Mouse (Mus musculus) layer of hippocampus, postnatal 10 days (tissue): Measurements from ENCODE around the gene Tdrd1. TPM values are rescaled to one million over a fixed set of nuclear protein-coding genes. Genes with fewer than 3 reads are reported as not detected.
A peak's percentile ranks its signal among the peaks of the same experiment; 100 is the strongest.

Source experiments
- DNase-seq, 2 experiments: peaks; one replicate each; pipeline ENCODE4 v3.0.0; 2021; ENCODE audit warnings: low spot score in 2 of 2
- total RNA-seq, 2 experiments: library from RNA; stranded (reverse); gene quantifications; 2 replicates each; pipeline ENCODE4 v1.2.3; 2021

Tdrd1 gene
- total RNA-seq, 2 experiments from 2014 or later = 0.46 to 0.91 TPM

GRCm38 (mm10) chr19:56908472-56909270, 82.7 kb downstream of the Tdrd1 start:
- DNase-seq = peak; percentile 58 to 59

- DNase-seq = no peak
Measured at GRCm38 (mm10) chr19:56910561-56910960, 84.6 kb downstream of the Tdrd1 start.

- no peak for DNase-seq
Measured at GRCm38 (mm10) chr19:56913761-56914160, 87.8 kb downstream of the Tdrd1 start.

GRCm38 (mm10) chr19:56914658-56915057, 88.6 kb downstream of the Tdrd1 start:
- DNase-seq = no peak

GRCm38 (mm10) chr19:56915084-56915483, 89.1 kb downstream of the Tdrd1 start:
- no peak for DNase-seq

Other genes starting within 250 kb of the Tdrd1 start
- 10 to 100 TPM; 12.1 to 12.8 TPM for gene Adrb1, start 104.0 kb upstream of the Tdrd1 start, total RNA-seq
- 10 to 100 TPM; 35.4 to 44.7 TPM for gene Ccdc186, start 4.0 kb upstream of the Tdrd1 start, total RNA-seq
- under 1 TPM; 0.27 to 0.31 TPM for gene Vwa2, start 48.0 kb downstream of the Tdrd1 start, total RNA-seq
- 10 to 100 TPM; 22.0 to 24.5 TPM for gene Afap1l2, start 182.0 kb downstream of the Tdrd1 start, total RNA-seq